Mouse (Mus musculus): ENCODE data around the gene Sept9.
A peak's percentile ranks its signal among the peaks of the same experiment; 100 is the strongest.
"Not testable (repeated sequence)": the region's sequence is repeated elsewhere in the genome, so short reads cannot be mapped to it uniquely, and the experiment has no call there.

The Sept9 gene

DNA sequence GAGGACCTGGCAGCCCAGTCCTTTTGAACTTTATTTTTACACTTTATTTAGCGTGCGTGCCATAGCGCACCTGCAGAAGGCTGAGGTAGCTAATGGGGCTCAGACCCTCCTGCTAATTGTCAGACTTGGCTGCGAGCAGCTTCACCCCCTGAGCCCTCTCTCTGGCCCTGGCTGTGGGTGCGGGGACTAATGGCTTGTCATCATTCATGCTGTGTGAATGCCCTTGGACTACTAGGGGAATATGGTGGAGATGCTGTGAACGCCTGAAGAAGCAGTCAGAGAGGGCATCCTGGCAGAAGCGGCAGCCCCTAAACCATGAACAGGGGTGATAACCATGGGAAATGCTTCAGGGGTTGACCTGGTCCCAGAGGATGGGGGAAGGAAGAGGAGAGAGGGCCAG, 114.0 kb downstream of the Sept9 start:
- DNase-seq (ENCODE audit: low spot score in 2 of 2) = no peak

DNA sequence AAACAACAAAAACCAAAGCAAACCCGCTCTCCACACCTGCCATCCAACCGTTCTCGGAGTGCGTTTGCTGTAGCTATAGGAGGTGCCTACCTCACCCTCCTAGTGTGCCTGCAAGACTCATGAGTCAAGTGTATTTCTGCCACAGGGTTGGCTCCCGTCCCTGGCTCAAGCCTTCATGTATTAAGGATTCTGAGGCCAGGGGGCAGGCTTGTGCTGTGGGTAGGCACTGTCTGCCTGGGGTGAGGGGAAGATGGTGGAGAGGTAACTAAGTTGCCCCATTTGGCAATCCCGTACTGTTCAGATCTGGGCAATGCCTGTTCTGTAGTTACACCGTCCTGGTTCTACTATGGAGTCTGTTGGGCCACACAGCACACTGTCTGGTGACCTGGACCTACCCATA, 114.6 kb downstream of the Sept9 start:
- DNase-seq (ENCODE audit: low spot score in 2 of 2) = no peak

DNA sequence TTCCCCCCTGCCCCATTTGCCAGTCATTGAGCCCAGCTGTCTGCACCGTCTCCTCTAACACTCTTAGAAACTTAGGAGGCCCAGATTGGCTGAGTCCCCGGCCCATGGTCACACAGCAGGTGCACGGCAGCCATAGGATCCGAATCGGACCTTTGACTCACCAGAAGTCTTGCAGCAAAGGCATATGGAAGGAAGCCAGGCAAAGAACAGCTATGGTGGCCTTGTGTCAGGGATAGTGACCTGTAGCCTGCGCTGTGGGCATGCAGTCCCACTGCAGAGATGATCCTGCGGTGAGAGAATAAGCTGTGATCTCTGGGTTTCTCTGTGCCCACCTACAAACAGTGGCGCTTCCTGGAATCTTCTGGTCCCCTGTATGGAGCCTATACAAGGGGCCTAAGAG, 115.1 kb downstream of the Sept9 start:
- DNase-seq (ENCODE audit: low spot score in 2 of 2) = no peak

DNA sequence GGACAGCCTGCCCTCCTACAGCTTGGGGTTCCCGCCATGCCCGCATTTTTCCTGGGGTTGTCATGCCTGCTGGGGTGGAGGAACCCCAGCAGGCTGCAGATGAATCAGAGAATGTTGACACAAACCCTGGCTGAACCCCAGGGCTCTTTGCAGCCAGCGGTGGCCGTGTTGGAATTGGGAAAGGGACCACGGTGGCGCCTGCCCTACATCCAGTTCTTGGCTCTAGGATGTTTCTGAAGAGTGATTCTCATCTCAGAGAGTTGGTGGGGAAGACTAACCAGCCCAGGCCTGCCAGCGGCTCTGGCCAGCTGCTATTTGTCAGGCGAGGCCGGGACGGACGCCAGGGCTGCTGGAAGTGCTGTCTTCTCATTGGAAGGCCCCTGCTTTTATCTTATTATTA, 115.8 kb downstream of the Sept9 start:
- peak in 1 of 2 experiments; percentile 69 for DNase-seq (ENCODE audit: low spot score in 2 of 2)

DNA sequence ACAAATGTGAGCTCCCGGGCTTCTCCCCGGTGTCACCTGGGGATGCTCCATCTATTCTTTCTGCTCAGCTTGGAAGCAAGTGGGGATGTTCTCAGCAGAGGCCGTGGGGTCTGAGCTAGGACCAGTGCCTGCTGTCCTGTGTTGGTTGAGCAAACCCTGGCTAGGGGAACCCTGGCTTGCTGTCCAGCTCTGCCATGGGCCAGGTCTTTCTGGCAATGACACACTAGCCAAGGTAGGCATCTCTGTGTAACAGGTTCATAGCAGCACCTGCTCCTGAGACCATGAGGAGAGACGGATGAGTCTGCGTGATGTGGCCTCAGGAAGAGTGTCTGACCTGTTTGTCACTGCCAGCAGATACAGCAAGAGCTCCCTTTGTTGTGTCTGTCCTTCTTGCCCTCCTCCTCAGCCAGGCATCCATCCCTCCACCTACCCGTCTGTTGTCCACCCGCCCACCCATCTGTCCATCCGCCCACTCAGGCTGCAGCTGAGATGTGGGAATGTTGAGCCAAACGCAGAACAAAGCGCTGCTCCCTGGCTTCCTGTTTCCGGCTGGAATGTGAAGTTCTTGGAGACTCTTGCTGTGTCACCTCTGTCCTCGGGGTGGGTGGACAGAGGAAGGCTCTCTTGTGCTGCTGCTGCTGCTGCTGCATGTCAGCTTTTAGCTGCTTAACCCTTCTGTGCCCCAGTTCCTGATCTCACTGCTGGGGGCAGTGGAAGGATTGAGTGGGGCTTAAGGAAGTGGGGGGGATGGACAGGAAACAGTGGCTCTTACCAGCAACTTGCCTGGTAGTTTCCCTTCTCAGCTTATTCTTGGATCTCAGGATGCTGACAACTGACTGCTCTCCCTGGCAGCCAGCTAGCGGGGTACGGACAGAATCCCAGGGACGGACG, 117.2 kb downstream of the Sept9 start:
- no peak for DNase-seq (ENCODE audit: low spot score in 2 of 2)

DNA sequence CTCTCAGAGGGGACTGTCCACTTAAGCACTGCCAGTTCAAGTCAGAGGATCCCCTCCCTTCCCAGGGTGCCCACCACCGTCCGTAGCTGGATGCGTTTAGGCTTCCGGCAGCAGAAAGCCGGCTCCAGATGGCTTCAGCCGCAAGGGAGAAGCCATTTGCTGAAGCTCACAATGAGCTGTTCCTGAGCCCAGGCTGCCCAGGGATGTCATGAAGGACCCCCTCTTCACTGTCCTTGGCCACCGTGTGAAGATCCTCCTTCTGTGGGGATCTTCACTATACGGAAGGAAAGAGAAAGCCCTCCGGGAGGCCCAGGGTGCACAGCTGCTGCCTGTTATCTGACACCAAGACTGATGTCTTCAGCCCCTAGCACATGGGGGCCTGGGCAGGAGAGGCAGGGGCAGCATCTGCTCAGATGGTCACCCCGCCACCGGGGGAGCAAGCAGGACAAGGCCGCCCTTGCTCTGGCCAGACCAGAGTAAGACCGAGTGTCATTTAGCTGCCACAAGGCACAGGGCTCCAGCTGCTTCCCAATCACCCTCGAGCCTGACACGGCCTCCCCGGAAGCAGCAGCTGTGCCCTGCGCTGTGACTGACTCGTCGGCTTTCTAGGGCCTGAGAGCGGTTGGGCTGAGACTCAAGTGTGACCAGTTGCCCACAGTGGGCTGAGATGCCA, 118.1 kb downstream of the Sept9 start:
- DNase-seq (ENCODE audit: low spot score in 2 of 2) = no peak

DNA sequence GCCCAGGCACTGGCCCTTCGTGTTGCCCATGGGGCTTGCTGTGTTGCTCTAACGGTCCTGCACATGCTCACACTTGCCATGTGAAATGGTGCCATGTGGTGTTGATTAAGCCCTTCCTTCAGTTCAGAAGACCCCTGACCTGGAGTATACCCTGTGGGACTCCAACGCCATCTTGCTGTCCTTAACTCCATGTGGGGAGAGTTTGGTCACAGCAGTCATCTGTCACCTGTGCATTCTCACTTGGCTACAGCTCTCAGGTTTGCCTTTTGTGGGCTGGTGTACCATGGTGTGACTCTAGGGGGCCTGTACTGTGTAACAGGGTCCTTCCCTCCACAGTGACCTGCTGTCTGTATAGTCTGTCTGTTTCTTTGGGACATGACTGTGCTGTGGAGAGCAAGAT, 118.7 kb downstream of the Sept9 start:
- DNase-seq (ENCODE audit: low spot score in 2 of 2) = no peak

DNA sequence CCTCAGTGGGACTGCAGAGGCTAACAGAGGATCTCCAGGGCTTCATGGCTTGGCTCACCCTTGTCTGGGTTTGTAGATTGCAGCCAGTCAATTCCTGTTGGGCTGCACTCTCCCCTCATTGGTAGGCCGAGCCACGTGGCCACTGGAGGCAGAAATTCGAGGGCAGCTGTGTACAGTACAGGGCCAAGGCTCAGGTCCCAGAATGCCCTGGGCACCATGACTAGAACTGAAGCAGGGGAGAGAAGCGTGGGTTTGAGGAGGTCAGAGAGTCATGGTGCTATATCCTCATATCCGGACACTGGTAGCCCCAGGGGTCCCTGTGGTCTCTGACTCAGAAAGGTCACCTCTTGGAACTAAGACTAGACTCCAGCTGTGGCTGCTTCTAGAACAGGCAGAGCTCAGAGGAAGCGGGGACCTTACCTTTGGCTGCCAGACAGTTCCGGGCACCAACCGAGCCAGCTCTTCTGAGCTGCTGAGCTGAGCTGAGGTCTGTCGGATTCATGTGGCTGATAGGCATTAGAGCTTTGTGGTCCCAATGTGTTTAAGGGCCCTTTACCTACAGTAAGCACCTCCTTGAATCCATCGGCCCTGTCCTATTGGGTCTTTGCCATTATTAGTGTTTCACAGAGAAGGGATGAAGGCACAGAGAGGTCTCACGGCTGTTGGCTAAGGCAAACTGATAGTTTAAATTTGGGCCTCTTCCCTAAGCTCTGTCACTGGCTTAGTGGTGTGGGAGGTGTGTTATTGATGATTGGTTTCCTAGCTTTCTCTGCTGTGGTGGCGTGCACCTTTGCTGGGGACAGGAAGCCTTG, 119.5 kb downstream of the Sept9 start:
- no peak for DNase-seq (ENCODE audit: low spot score in 2 of 2)

DNA sequence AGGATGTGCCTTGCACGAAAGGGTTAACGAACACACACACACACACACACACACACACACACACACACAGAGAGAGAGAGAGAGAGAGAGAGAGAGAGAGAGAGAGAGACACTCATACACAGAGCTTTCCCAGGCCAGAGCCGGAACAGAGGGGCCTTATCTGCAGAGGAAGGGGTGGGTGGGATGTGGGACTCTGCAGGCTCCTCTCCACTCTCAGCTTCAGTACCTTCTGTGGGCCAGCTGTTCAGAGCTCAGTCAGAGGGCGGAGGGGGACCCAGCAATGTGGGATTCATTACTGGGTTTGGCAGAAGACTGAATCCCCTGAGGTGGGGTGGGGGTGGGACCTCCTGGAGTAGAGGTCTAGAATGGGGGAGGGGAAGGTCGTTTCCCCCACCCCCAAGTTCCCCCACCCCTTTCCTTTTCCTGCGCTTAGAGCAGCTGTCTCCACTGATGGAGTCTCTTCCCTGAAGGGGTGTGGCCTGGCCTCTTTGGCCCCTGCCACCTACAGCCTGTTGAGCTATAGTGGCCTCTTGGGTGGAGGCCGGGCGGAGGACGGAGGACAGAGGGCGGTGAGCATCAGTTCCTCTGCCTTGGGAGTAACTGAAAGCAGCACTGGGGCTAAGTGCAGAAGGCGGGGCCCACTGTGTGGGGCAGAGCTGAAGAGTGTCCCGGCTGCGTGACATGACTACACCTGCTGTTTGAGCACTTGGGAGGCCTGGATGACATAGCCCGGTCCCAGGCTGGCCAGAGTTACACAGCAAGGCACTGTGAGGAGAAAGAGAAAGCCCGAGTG, 120.3 kb downstream of the Sept9 start:
- DNase-seq (ENCODE audit: low spot score in 2 of 2) = no peak

DNA sequence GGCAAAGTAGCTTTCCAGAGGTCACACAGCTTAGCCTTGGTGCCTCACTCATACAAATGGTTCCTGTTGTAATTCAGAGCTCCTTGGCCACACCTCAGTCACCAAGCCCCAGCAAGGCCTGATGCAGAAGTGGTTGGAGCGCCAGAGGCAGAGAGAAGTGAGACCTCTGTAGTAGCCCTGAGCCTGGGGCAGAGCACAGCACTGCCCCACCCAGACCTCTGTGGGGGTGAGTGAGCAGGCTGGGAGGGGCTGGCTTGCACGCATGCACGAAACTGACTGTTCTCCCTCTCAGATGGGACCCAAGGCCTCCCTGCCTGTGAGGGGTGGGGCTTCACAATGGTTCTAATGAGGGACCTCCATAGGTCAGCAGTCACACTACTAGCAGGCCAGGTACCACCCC, 121.0 kb downstream of the Sept9 start:
- no peak for DNase-seq (ENCODE audit: low spot score in 2 of 2)

DNA sequence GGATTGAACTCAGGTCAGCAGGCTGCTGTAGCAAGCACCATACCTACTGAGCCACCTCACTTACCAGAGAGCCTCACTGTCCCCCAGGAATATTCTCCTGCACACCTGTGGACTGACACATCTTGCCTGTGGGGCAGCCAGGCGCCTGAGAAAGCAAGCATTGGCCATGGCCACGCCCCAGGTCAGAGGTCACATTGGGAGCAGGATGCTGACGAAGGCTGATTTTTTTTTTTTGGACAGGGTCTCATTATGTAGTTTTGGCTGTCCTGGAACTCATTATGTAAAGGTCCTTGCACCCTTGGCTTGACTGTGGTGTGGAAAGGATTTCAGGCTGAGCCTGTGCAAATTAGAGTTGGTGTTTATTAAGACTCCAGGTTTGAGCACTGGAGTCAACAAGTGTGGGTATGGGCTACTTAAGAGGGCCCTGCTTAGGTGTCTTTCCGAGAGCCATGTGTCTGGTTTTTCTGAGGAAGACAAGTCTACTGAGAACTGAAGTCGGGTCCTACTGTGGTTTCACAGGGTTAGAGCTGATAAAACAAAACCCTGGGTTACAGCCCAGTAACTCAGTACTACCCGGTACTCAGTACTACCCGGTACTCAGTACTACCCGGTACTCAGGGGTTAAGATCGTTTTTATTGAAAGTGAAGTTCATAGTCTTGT, 122.0 kb downstream of the Sept9 start:
- no peak for DNase-seq (ENCODE audit: low spot score in 2 of 2)

DNA sequence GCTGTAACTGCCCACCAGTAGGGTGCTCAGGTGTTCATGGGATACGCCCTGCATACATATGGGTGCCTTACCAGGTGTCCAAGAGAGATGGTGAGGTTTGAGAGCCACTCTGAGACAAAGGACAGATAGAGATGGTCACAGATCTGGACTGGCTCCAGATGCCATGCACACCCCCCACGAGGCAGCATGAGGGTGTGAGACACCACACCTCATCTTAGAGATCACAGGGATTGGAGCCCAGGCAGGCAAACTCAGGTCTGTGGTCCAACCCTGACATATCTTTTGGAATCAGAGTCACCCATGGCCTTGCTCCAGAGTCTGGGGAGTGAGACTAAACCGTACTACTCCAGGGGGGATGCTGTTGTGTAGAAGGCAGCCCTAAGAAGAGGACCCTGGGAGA, 122.8 kb downstream of the Sept9 start:
- DNase-seq (ENCODE audit: low spot score in 2 of 2) = no peak

DNA sequence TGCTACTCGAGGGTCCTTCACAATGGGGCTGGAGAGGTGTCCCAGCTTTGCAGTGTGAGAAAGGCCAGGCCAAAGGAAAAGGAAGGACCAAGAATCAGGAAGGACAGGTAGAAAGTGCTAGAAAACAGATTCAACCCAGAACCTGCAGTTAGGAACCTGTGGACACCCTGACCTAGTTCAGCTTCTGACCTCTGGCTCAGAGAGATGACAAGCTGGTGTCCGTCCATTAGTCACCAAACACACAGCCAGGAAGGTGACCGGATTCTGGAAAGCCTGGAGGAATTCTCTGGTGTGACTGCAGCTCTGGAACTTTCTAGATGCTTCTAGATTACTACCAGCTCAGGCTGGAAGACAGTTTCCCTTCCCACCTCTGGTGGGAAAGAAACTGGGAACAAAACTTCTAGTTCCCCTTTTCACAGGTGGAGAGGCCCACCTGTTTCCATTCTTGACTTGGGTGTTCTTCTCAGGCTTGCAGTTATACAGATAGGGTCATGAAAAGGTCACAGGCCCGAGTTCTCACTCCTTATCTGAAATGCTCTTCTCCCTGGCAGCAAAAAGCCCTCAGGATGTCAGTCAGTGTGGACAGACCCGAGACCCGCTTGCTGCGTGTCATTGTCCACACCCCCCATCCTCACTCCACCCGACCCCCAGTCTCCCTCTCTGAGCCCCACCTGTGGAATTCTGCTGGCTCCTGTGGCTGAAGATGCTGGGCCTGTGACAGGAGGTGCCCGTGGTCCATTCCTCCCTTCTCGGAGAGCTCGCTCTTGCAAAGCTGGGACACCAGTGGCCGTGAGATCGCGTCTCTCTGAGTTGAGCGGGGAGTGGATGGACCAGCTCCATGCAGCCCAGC, 123.5 kb downstream of the Sept9 start:
- no peak for DNase-seq (ENCODE audit: low spot score in 2 of 2)

DNA sequence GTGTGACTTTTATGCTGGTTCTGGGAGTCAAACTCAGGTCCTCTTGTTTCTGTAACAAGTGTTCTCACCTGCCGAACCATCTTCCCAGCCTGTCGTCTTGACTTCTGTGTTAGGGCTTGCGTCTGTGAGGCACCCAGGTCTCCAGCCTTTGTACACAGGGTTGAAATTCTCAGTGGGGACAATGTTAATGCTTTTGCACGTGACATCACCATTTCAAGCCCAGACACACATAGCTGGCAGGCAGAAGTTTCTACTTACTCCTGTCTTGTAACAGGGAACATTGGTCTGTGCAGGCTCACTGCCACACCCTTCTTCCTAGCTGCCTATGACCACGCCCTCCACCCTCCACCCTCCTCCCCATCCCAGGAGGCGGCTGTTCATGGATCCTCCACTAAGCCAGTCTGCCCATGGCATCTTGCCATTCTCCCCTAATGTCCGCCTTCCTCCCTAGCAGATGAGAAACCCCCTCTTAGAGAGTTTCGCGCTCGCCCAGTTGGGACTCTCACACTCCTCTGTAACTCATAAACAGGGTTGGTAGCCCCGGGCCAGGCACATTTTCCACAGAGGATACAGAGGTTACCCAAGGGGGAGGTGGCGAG, 124.6 kb downstream of the Sept9 start:
- DNase-seq (ENCODE audit: low spot score in 2 of 2) = no peak

DNA sequence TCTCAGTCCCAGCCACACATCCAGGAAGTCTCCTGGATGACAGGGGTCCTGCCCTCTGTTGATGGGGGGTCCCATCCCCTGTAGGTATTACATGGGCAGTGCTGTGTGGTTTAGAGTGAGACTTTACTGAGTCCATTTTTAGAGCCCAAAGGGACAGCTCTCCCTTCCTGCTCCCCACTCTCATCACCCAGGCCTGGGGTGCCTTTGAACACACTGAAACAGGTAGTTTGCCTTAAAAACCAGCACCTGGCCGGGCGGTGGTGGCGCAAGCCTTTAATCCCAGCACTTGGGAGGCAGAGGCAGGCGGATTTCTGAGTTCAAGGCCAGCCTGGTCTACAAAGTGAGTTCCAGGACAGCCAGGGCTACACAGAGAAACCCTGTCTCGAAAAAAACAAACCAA, 125.3 kb downstream of the Sept9 start:
- DNase-seq (ENCODE audit: low spot score in 2 of 2) = not testable (repeated sequence)

DNA sequence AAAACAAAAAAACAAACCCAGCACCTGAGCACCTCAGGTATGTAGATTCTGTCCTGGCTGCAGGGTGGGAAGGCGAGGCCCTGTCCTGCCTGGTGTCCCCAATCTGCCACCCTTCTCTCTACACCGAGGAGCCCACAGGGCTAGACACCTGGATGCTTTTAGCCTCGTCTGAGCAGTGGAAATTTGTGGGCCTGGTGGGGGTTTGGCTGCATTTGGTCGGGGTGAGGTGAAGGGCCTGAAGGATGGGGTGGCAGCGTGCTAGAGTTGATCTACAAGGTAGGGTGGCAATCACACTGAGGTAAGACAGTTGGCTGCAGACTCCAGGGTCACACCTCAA, 125.6 kb downstream of the Sept9 start:
- DNase-seq (ENCODE audit: low spot score in 2 of 2) = no peak

DNA sequence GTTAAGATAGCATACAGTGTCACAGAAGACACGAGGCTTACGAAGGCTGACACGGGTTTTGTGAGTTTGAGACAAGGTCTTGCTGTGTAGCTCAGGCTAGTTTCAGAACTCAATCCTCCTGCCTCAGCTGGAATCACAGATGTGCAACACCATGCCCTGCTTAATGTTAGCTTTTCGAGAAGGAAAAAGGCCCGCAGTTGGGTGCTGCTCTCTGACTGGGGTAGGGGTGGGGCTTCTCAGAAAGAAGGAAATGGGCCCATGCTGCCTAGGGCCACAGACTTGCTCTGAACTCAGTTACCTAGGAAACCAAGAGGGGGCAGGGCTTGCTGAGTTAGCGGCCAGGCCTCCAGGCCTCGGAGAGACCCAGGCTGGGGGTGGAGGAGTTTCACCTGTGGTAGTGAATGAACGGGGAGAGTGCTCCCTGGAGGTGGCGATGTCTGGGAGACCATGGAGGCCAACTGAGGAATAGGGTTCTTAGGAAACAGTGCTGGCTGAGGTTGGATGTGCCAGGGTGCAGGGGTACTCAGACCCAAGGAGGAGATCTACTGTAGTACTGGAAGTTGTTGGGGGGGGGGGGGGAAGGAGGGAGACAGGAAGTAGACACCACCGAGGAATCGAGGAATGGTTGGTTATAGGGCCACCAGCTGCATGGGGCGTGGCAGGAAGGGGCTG, 126.1 kb downstream of the Sept9 start:
- DNase-seq (ENCODE audit: low spot score in 2 of 2) = no peak

DNA sequence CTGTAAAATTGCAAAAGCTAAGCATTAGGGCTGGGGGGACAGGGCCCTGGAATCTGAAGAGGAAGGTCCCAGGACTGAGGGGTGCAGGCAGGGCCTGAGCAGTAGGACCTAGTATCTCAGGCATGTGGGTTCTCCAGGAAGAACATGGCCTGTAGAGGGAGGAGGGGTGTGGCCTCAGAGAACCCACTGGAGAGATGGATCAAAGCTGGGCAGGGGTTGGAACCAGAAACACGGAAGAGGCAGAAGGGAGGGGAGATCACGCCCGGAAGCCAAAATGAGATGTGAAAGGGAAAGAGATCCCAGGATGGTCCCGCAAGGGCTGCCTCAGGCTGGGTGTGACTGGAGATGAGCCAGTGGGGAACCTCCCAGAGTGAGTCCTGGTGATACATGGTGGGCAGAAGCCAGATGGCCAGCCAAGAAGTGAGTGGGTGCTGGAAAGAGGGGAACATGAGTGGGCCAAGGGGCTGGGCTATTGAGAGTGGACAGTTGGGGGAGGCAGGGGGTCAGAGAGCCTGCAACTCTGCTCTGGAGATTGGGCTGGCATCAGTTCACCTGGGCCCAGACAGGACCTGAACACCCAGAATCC, 126.8 kb downstream of the Sept9 start:
- DNase-seq (ENCODE audit: low spot score in 2 of 2) = no peak

Measured in urinary bladder, adult 18-20 months (tissue).